Comparison of ENCODE assay signal across 22 mouse cellular contexts in genomic region chr19:48430328-48430727, GRCm38 (mm10).
A peak's percentile ranks its signal among the peaks of the same experiment; 100 is the strongest.
DNase-seq lines count a peak whose midpoint lies in the region; ATAC-seq lines count a peak whose summit lies in the region.
"Had no signal": no experiment of that assay in that cellular context is flagged by ENCODE, and none has a peak within 500 bp of the region (broad histone marks: within the 10 kb centered on the region; RNA-seq: fewer than 3 reads in every experiment).

No protein-coding gene starts in this region.

- peak overlapping the region; percentile 27; the same call in 1 of the 2 replicates for H3K4me2 ChIP-seq in limb, embryonic 12.5 days
- H3K4me2 ChIP-seq in limb, embryonic 13.5 days (replicated peaks): peak overlapping the region; percentile 39
- H3K4me2 ChIP-seq in hindbrain, embryonic 14.5 days (replicated peaks): no peak overlapping the region
- no peak overlapping the region for H3K4me2 ChIP-seq in midbrain, embryonic 16.5 days (ENCODE audit: low read length)
- H3K4me2 ChIP-seq: forebrain, embryonic 15.5 days; heart, embryonic 12.5 days; liver, embryonic 12.5 days; midbrain, embryonic 12.5 days had no signal

- no peak overlapping the region for H3K9ac ChIP-seq in limb, embryonic 12.5 days (replicated peaks)
- H3K9ac ChIP-seq in limb, embryonic 13.5 days: no peak overlapping the region
- H3K9ac ChIP-seq in hindbrain, embryonic 14.5 days: no peak overlapping the region
- H3K9ac ChIP-seq in midbrain, embryonic 16.5 days (ENCODE audit: low read depth, low read length): no peak overlapping the region
- H3K9ac ChIP-seq: forebrain, embryonic 15.5 days; heart, embryonic 12.5 days; hindbrain, embryonic 13.5 days; liver, embryonic 12.5 days; liver, postnatal 0 days; midbrain, embryonic 12.5 days had no signal

- no peaks in the 10 kb centered on the region for H3K36me3 ChIP-seq in limb, embryonic 12.5 days
- no peaks in the 10 kb centered on the region for H3K36me3 ChIP-seq in limb, embryonic 10.5 days
- no peaks in the 10 kb centered on the region for H3K36me3 ChIP-seq in limb, embryonic 13.5 days
- no peaks in the 10 kb centered on the region for H3K36me3 ChIP-seq in hindbrain, embryonic 14.5 days (replicated peaks; ENCODE audit: control insufficient read depth, insufficient read depth)
- no peaks in the 10 kb centered on the region for H3K36me3 ChIP-seq in midbrain, embryonic 16.5 days (ENCODE audit: control insufficient read depth, insufficient read depth, low read length)
- H3K36me3 ChIP-seq: forebrain, embryonic 15.5 days; heart, embryonic 12.5 days; hindbrain, embryonic 13.5 days; liver, embryonic 12.5 days; midbrain, embryonic 12.5 days had no signal

- no peak overlapping the region for H3K27ac ChIP-seq in limb, embryonic 12.5 days
- H3K27ac ChIP-seq in limb, embryonic 10.5 days: no peak overlapping the region
- H3K27ac ChIP-seq in limb, embryonic 13.5 days: no peak overlapping the region
- H3K27ac ChIP-seq in hindbrain, embryonic 14.5 days: no peak overlapping the region
- no peak overlapping the region for H3K27ac ChIP-seq in midbrain, embryonic 16.5 days (ENCODE audit: low read length)
- H3K27ac ChIP-seq: forebrain, embryonic 15.5 days; hindbrain, embryonic 13.5 days; liver, embryonic 12.5 days; midbrain, embryonic 12.5 days had no signal

- 79% methylated on average over 5 of the region's 5 CpGs for WGBS in limb, embryonic 12.5 days
- 93% methylated on average over 5 of the region's 5 CpGs for WGBS in limb, embryonic 10.5 days
- 70% methylated on average over 5 of the region's 5 CpGs for WGBS in limb, embryonic 13.5 days
- WGBS in hindbrain, embryonic 14.5 days: 82% methylated on average over 5 of the region's 5 CpGs
- 79% methylated on average over 5 of the region's 5 CpGs for WGBS in midbrain, embryonic 16.5 days

- H3K9me3 ChIP-seq in limb, embryonic 12.5 days: no peaks in the 10 kb centered on the region
- no peaks in the 10 kb centered on the region for H3K9me3 ChIP-seq in limb, embryonic 10.5 days (replicated peaks)
- no peaks in the 10 kb centered on the region for H3K9me3 ChIP-seq in limb, embryonic 13.5 days
- H3K9me3 ChIP-seq in hindbrain, embryonic 14.5 days (ENCODE audit: control insufficient read depth, low read length): no peaks in the 10 kb centered on the region
- no peaks in the 10 kb centered on the region for H3K9me3 ChIP-seq in midbrain, embryonic 16.5 days (replicated peaks; ENCODE audit: control insufficient read depth, low read length, poor library complexity, severe bottlenecking)
- H3K9me3 ChIP-seq: forebrain, embryonic 15.5 days; heart, embryonic 12.5 days; hindbrain, embryonic 13.5 days; liver, embryonic 12.5 days; midbrain, embryonic 12.5 days had no signal

- DNase-seq in limb, embryonic 10.5 days (ENCODE audit: low spot score): no peak
- peak; percentile 24 for DNase-seq in lung, postnatal 10 days
- DNase-seq in hindbrain, embryonic 14.5 days (ENCODE audit: low spot score): no peak
- DNase-seq: cerebellum, postnatal 25 days; gastrocnemius, postnatal 25 days; heart, adult 18-20 months; heart, postnatal 4 days; kidney, adult 18-20 months; kidney, postnatal 4 days; liver, postnatal 0 days; thymus, postnatal 4 days had no signal

- ATAC-seq in limb, embryonic 12.5 days (ENCODE audit: insufficient number of reproducible peaks, insufficient read depth, low FRiP score, low TSS enrichment, low read depth): no peak
- ATAC-seq in limb, embryonic 13.5 days (ENCODE audit: low FRiP score, low read depth): no peak
- ATAC-seq in megakaryocyte progenitor cell, adult 5-6 weeks (replicated peaks; ENCODE audit: poor library complexity): peak; percentile 95
- ATAC-seq in inflammation-experienced regulatory T-cells, adult 6 months: no peak
- no peak for ATAC-seq in hindbrain, embryonic 14.5 days (ENCODE audit: low FRiP score)
- ATAC-seq in midbrain, embryonic 16.5 days: no peak
- ATAC-seq: CD4-positive, CD25-positive, alpha-beta regulatory T cell, adult 4 months; liver, embryonic 12.5 days; liver, postnatal 0 days had no signal

- no peaks in the 10 kb centered on the region for H3K27me3 ChIP-seq in limb, embryonic 12.5 days
- no peaks in the 10 kb centered on the region for H3K27me3 ChIP-seq in limb, embryonic 10.5 days (ENCODE audit: low read depth, poor library complexity, severe bottlenecking)
- H3K27me3 ChIP-seq in limb, embryonic 13.5 days: 0 out of 2 replicates have a peak, but pooled peaks cover 4% of the 10 kb centered on the region
- no peaks in the 10 kb centered on the region for H3K27me3 ChIP-seq in hindbrain, embryonic 14.5 days (ENCODE audit: control insufficient read depth, insufficient read depth, low read length)
- no peaks in the 10 kb centered on the region for H3K27me3 ChIP-seq in midbrain, embryonic 16.5 days (ENCODE audit: control insufficient read depth, insufficient read depth, low read depth, low read length)
- H3K27me3 ChIP-seq: forebrain, embryonic 15.5 days; heart, embryonic 12.5 days; hindbrain, embryonic 13.5 days; liver, embryonic 12.5 days; midbrain, embryonic 12.5 days had no signal

- peaks cover 6% of the 10 kb centered on the region for H3K4me1 ChIP-seq in limb, embryonic 12.5 days (replicated peaks)
- H3K4me1 ChIP-seq in limb, embryonic 10.5 days: peaks cover 21% of the 10 kb centered on the region
- peaks cover 11% of the 10 kb centered on the region for H3K4me1 ChIP-seq in limb, embryonic 13.5 days
- H3K4me1 ChIP-seq in hindbrain, embryonic 14.5 days (replicated peaks; ENCODE audit: control insufficient read depth, insufficient read depth, low read length): no peaks in the 10 kb centered on the region; the same call in 1 of the 2 replicates
- peaks cover 3% of the 10 kb centered on the region; the same call in 1 of the 2 replicates for H3K4me1 ChIP-seq in midbrain, embryonic 16.5 days (ENCODE audit: control insufficient read depth, insufficient read depth, low read length)
- H3K4me1 ChIP-seq: heart, embryonic 12.5 days; liver, embryonic 12.5 days had no signal

- H3K4me3 ChIP-seq in limb, embryonic 12.5 days (replicated peaks): no peak overlapping the region
- H3K4me3 ChIP-seq in limb, embryonic 10.5 days: no peak overlapping the region
- H3K4me3 ChIP-seq in limb, embryonic 13.5 days: no peak overlapping the region
- no peak overlapping the region for H3K4me3 ChIP-seq in hindbrain, embryonic 14.5 days (replicated peaks; ENCODE audit: low read length)
- H3K4me3 ChIP-seq in midbrain, embryonic 16.5 days (ENCODE audit: low read depth, low read length): no peak overlapping the region
- H3K4me3 ChIP-seq: forebrain, embryonic 15.5 days; heart, embryonic 12.5 days; hindbrain, embryonic 13.5 days; liver, embryonic 12.5 days; midbrain, embryonic 12.5 days had no signal

Comparison
In these comparisons a context has a peak if more than half of its experiments do, and no peak if none do; other contexts are left out.
1. H3K4me2 ChIP-seq: peak in limb, embryonic 12.5 days (single experiment) and limb, embryonic 13.5 days (single experiment); none in hindbrain, embryonic 14.5 days (single experiment) and midbrain, embryonic 16.5 days (single experiment).